Mouse (Mus musculus) myocyte (in vitro differentiated cells): ENCODE results near the gene Fam110a. TPM values are rescaled to one million over a fixed set of nuclear protein-coding genes. Genes with fewer than 3 reads are reported as not detected.

Experiments used
- H3K27me3 ChIP-seq: one replicate; pipeline ENCODE4 v1.6.1; 2011; ENCODE audit not compliant: control insufficient read depth, insufficient read depth, insufficient read length
- H3K36me3 ChIP-seq: one replicate; pipeline ENCODE4 v1.6.1; 2011; ENCODE audit not compliant: control insufficient read depth, insufficient read depth
- H3K4me2 ChIP-seq: one replicate; pipeline ENCODE4 v1.6.1; 2011; ENCODE audit warnings: low read depth, control low read depth
- H3K4me3 ChIP-seq: one replicate; pipeline ENCODE4 v1.5.1; 2011; ENCODE audit warnings: mild to moderate bottlenecking, control low read depth, moderate library complexity
- H3K79me2 ChIP-seq: one replicate; pipeline ENCODE4 v1.6.1; 2011; ENCODE audit not compliant: control insufficient read depth, insufficient read depth
- H3ac ChIP-seq: one replicate; pipeline ENCODE4 v1.6.1; 2011; ENCODE audit not compliant: control insufficient read depth, insufficient read length
- CEBPB ChIP-seq: IDR thresholded peaks from 2 replicates; pipeline ENCODE4 v1.6.1; 2011; ENCODE audit warnings: mild to moderate bottlenecking, moderate library complexity; ENCODE audit not compliant: poor library complexity, insufficient read depth, severe bottlenecking
- E2F4 ChIP-seq: IDR thresholded peaks from one replicate; pipeline ENCODE4 v1.6.1; 2011; ENCODE audit warnings: mild to moderate bottlenecking, control low read depth, moderate library complexity; ENCODE audit not compliant: insufficient read depth
- MAX ChIP-seq: IDR thresholded peaks from one replicate; pipeline ENCODE4 v1.6.1; 2011; ENCODE audit warnings: low read depth, mild to moderate bottlenecking, control low read depth
- MYOD1 ChIP-seq, 3 experiments: IDR thresholded peaks; one replicate each; pipeline ENCODE4 v1.6.1; 2011; ENCODE audit warnings: control low read depth in 2 of 3, low read depth in 2 of 3, mild to moderate bottlenecking in 2 of 3, moderate library complexity in 1 of 3; ENCODE audit not compliant: insufficient read length in 2 of 3, control insufficient read depth in 1 of 3
- MYOG ChIP-seq, 3 experiments: IDR thresholded peaks; one replicate each; pipeline ENCODE4 v1.6.1; 2011; ENCODE audit warnings: control low read depth in 2 of 3, low read depth in 2 of 3, mild to moderate bottlenecking in 2 of 3; ENCODE audit not compliant: insufficient read length in 2 of 3, control insufficient read depth in 1 of 3, insufficient read depth in 1 of 3
- POLR2A ChIP-seq: IDR thresholded peaks from one replicate; pipeline ENCODE4 v1.6.1; 2011; ENCODE audit warnings: low read depth, mild to moderate bottlenecking, control low read depth, moderate library complexity; ENCODE audit not compliant: insufficient read length
- POLR2AphosphoS2 ChIP-seq: IDR thresholded peaks from one replicate; pipeline ENCODE4 v1.6.1; 2011; ENCODE audit warnings: low read depth, control low read depth; ENCODE audit not compliant: insufficient read length
- REST ChIP-seq: IDR thresholded peaks from one replicate; pipeline ENCODE4 v1.6.1; 2011; ENCODE audit warnings: mild to moderate bottlenecking, control low read depth, moderate library complexity; ENCODE audit not compliant: insufficient read depth, insufficient read length
- SRF ChIP-seq: IDR thresholded peaks from one replicate; pipeline ENCODE4 v1.6.1; 2011; ENCODE audit warnings: low read depth; ENCODE audit not compliant: control insufficient read depth, insufficient read length
- TCF12 ChIP-seq: IDR thresholded peaks from one replicate; pipeline ENCODE4 v1.6.1; 2011; ENCODE audit warnings: mild to moderate bottlenecking, control low read depth; ENCODE audit not compliant: poor library complexity, insufficient read depth, severe bottlenecking
- TCF3 ChIP-seq: IDR thresholded peaks from one replicate; pipeline ENCODE4 v1.6.1; 2011; ENCODE audit warnings: low read depth, control low read depth; ENCODE audit not compliant: insufficient read length
- USF1 ChIP-seq: IDR thresholded peaks from one replicate; pipeline ENCODE4 v1.6.1; 2011; ENCODE audit warnings: low read depth, mild to moderate bottlenecking, control low read depth, moderate library complexity
- polyA plus RNA-seq: library from polyadenylated mRNA; unstranded; fragments of >200 nt; fragmentation: generic; extraction: Trizol; gene quantifications from one replicate; pipeline ENCODE4 v1.2.1, GENCODE M21; 2012; ENCODE audit warnings: missing spikeins

Fam110a gene
- polyA plus RNA-seq, 1 experiment: 21.0 TPM

DNA sequence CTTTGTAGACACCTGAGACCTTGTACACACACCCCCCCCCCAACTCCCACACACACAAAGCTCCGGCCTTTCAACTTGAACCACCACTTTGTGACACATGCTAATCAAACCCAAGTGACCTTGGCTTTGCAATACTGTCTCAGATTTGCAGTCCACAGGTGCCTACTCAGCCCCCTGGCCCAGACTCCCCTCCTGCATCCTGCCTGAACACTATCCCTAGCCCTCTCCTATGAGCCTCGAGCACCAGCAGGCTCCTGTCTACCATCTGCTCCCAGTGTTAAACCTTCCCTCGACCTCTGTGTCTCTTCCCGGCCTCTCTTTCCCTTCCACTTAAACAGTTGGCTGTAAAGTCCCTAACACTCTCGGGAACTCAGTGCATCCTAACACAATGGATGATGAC, 11.4 kb upstream of the Fam110a start:
- H3K27me3 ChIP-seq: no peaks in the 10 kb centered on the region
- no peak overlapping the region for H3ac ChIP-seq
- no peaks in the 10 kb centered on the region for H3K36me3 ChIP-seq
- no peak overlapping the region for H3K4me3 ChIP-seq
- no peak overlapping the region for H3K4me2 ChIP-seq
- H3K79me2 ChIP-seq: no peaks in the 10 kb centered on the region
- TF ChIP-seq REST (no peak), MYOD1 (IDR thresholded peaks at IDR 0.05; ENCODE audit: control insufficient read depth in 1 of 3, insufficient read length in 2 of 3, low read depth in 2 of 3) (no peak), TCF12 (no peak), SRF (no peak), E2F4 (no peak), POLR2AphosphoS2 (no peak), POLR2A (no peak), USF1 (no peak), TCF3 (no peak), MAX (no peak), CEBPB (no peak), MYOG (IDR thresholded peaks at IDR 0.05; ENCODE audit: control insufficient read depth in 1 of 3, insufficient read depth in 1 of 3, insufficient read length in 2 of 3, low read depth in 2 of 3) (no peak)

DNA sequence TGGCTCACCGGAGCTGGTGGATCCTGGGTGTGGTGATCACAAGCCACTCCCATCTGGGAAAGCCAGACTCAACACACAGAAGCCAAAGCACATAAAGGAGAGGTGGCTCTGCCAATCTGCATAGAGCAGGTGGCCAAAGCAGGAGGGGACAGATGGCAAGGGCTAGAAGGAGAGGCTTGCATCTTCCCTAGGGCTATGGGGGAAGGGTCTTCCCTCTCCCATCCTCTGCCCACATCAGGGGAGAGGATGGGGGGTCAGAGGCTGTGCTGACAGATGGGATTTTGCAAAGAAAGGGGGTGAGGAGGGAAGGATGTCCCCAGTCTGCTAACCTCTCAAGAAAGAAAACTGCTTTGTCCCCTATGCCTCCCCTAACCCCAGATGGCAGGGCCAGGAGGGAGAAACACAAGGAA, 11.0 kb upstream of the Fam110a start:
- Histone ChIP-seq H3K4me2 (no peak overlapping the region), H3ac (no peak overlapping the region), H3K36me3 (no peaks in the 10 kb centered on the region), H3K4me3 (no peak overlapping the region), H3K79me2 (no peaks in the 10 kb centered on the region), H3K27me3 (no peaks in the 10 kb centered on the region)
- TF ChIP-seq TCF3 (no peak), MYOD1 (IDR thresholded peaks at IDR 0.05; ENCODE audit: control insufficient read depth in 1 of 3, insufficient read length in 2 of 3, low read depth in 2 of 3) (no peak), SRF (no peak), POLR2AphosphoS2 (no peak), MAX (no peak)

DNA sequence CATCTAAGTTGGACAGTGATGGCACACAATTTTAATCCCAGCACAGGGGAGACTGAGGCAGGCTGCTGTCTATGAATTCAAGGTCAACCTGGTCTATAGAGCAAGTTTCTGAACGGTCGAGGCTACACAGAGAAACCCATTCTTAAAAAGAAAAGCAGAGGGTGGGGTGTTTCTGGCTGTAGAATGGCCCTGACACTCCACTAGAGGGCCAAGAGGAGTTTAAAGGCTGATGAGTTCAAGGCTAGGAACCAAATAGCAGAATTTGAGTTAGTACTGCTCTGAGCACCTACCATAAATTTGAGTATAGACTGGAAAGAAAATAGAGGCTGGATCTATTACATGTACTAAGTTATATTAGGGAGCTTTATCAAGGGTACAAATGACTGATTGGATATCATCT, 9.0 kb upstream of the Fam110a start:
- Histone ChIP-seq H3K4me3 (no peak overlapping the region), H3K4me2 (no peak overlapping the region), H3K27me3 (no peaks in the 10 kb centered on the region), H3K36me3 (no peaks in the 10 kb centered on the region), H3K79me2 (no peaks in the 10 kb centered on the region), H3ac (no peak overlapping the region)
- no peak for TF ChIP-seq USF1
- no peak for TF ChIP-seq MAX
- no peak for TF ChIP-seq TCF3
- TF ChIP-seq MYOD1 (IDR thresholded peaks at IDR 0.05; ENCODE audit: control insufficient read depth in 1 of 3, insufficient read length in 2 of 3, low read depth in 2 of 3): no peak
- TF ChIP-seq MYOG (IDR thresholded peaks at IDR 0.05; ENCODE audit: control insufficient read depth in 1 of 3, insufficient read depth in 1 of 3, insufficient read length in 2 of 3, low read depth in 2 of 3): no peak
- no peak for TF ChIP-seq CEBPB
- TF ChIP-seq REST: no peak
- no peak for TF ChIP-seq POLR2A
- no peak for TF ChIP-seq SRF
- TF ChIP-seq POLR2AphosphoS2: no peak
- TF ChIP-seq TCF12: no peak
- TF ChIP-seq E2F4: no peak

DNA sequence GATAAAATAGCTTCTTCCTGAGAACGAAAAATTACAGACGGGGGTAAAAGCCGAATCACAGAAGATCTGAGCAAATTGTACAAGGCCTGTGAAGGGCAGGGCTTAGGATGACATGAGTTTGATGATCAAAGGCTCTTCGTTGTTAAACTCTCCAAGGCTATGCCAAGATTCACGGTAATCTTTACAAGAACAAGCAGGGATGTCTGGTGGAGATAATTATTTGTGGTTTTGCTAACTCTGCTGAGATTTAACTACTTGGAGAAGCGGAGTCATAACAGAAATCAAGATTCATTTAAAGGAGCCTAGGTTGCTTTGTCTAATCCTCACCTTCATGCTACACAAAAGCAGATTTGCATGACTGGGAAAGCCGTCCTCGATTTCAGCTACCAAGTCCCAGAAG, 6.9 kb upstream of the Fam110a start:
- no peaks in the 10 kb centered on the region for H3K36me3 ChIP-seq
- no peak overlapping the region for H3K4me3 ChIP-seq
- TF ChIP-seq CEBPB: no peak
- no peak for TF ChIP-seq REST
- no peak for TF ChIP-seq POLR2A
- TF ChIP-seq MAX: no peak
- no peak for TF ChIP-seq POLR2AphosphoS2
- no peak for TF ChIP-seq TCF12
- no peak for TF ChIP-seq TCF3
- no peak for TF ChIP-seq SRF
- TF ChIP-seq MYOD1 (IDR thresholded peaks at IDR 0.05; ENCODE audit: control insufficient read depth in 1 of 3, insufficient read length in 2 of 3, low read depth in 2 of 3): no peak
- TF ChIP-seq USF1: no peak
- no peak for TF ChIP-seq E2F4
- TF ChIP-seq MYOG (IDR thresholded peaks at IDR 0.05; ENCODE audit: control insufficient read depth in 1 of 3, insufficient read depth in 1 of 3, insufficient read length in 2 of 3, low read depth in 2 of 3): no peak
- no peak overlapping the region for H3K4me2 ChIP-seq
- H3K27me3 ChIP-seq: no peaks in the 10 kb centered on the region
- H3K79me2 ChIP-seq: no peaks in the 10 kb centered on the region
- H3ac ChIP-seq: no peak overlapping the region

DNA sequence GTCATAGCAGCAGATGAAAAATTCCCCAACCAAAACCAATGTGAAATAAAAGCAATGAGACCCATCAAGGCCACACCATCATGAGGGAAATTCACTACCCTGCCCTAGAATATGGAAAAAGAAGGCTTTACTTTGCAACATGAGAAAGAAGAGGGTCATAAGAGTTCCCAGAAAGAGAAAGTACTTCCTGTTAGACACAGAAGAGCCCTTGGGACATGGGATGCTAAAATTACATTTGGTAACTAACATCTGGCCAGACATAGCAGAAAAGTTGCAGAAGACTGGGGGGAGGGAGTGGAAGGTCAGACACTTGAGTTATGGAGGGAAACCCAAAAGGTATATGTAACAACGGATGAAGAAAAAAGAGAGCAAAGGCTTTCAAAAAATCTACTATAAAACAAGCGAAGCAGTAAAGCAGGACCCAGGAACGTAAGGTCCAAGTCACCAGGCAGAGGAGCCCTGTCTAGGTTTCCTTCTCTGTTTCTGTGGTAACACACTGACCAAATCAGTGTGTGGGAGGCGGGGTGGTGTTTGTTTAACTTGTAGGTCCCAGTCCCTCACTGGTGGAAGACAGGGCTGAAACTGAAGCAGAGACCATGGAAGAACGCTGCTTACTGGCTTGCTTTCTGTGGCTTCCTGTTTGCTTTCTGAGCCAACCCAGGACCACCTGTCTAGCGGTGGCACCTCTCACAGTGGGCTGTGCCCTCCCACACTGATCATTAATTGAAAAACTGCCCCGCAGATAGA, 5.6 kb upstream of the Fam110a start:
- TF ChIP-seq CEBPB (no peak), MYOD1 (IDR thresholded peaks at IDR 0.05; ENCODE audit: control insufficient read depth in 1 of 3, insufficient read length in 2 of 3, low read depth in 2 of 3) (peak in 1 of 3 experiments; percentile 37)
- H3K79me2 ChIP-seq: no peaks in the 10 kb centered on the region
- peak overlapping the region; percentile 39 for H3K4me2 ChIP-seq
- no peaks in the 10 kb centered on the region for H3K27me3 ChIP-seq
- no peak overlapping the region for H3ac ChIP-seq
- H3K4me3 ChIP-seq: no peak overlapping the region
- H3K36me3 ChIP-seq: no peaks in the 10 kb centered on the region
